Mouse (Mus musculus) liver, embryonic 11.5 days (tissue): ENCODE data around the gene Ints7. TPM values are rescaled to one million over a fixed set of nuclear protein-coding genes. Genes with fewer than 3 reads are reported as not detected.

Source experiments
- ATAC-seq: fragments of 200-750 bp; cut with Nextera tagmentation; replicated peaks from 2 replicates; pipeline ENCODE4 v1.8.0; 2017; ENCODE audit warnings: moderate number of reproducible peaks, mild to moderate bottlenecking, moderate TSS enrichment, moderate library complexity; ENCODE audit not compliant: low FRiP score
- DNase-seq: peaks from one replicate; pipeline ENCODE4 v3.0.0-alpha.2; 2017; ENCODE audit warnings: low spot score
- H3K27ac ChIP-seq: fragments of 300-500 bp; sonication (generic); 2 replicates; pipeline ENCODE4 v1.5.1; 2014; ENCODE audit warnings: mild to moderate bottlenecking, low read depth, low read length, control low read depth
- H3K27me3 ChIP-seq: fragments of 300-500 bp; sonication (generic); replicated peaks from 2 replicates; pipeline ENCODE4 v1.6.1; 2014; ENCODE audit warnings: low read length, mixed read lengths; ENCODE audit not compliant: control insufficient read depth, insufficient read depth
- H3K36me3 ChIP-seq: fragments of 300-500 bp; sonication (generic); 2 replicates; pipeline ENCODE4 v1.6.1; 2014; ENCODE audit warnings: mild to moderate bottlenecking, low read length, moderate library complexity, mixed read lengths; ENCODE audit not compliant: control insufficient read depth, insufficient read depth
- H3K4me1 ChIP-seq: fragments of 300-500 bp; sonication (generic); replicated peaks from 2 replicates; pipeline ENCODE4 v1.6.1; 2014; ENCODE audit warnings: low read length, mixed read lengths; ENCODE audit not compliant: control insufficient read depth, insufficient read depth
- H3K4me2 ChIP-seq: fragments of 300-500 bp; sonication (generic); 2 replicates; pipeline ENCODE4 v1.6.1; 2014; ENCODE audit warnings: mild to moderate bottlenecking, control low read depth, moderate library complexity
- H3K4me3 ChIP-seq: fragments of 300-500 bp; sonication (generic); 2 replicates; pipeline ENCODE4 v1.5.1; 2014; ENCODE audit warnings: low read depth, low read length, control low read depth
- H3K9ac ChIP-seq: fragments of 300-500 bp; sonication (generic); 2 replicates; pipeline ENCODE4 v1.6.1; 2014; ENCODE audit warnings: low read depth, low read length, control low read depth
- H3K9me3 ChIP-seq: fragments of 300-500 bp; sonication (generic); 2 replicates; pipeline ENCODE4 v1.6.1; 2016; ENCODE audit warnings: low read length, inconsistent platforms, mixed read lengths; ENCODE audit not compliant: control insufficient read depth
- WGBS: fragments of 180-500 bp; shearing (Covaris S2); extraction: QIAGEN DNeasy Blood & Tissue Kit; methylation state at CpG from one replicate; pipeline ENCODE4 v1.1.7; 2014; 5-methylcytosine and 5-hydroxymethylcytosine counted together
- polyA plus RNA-seq: library from polyadenylated mRNA; unstranded; fragments of >200 nt; fragmentation: Nextera tagmentation; extraction: Ambion mirVana; gene quantifications from 2 replicates; pipeline ENCODE4 v1.2.1, GENCODE M21; 2014

Ints7 gene
- polyA plus RNA-seq, 1 experiment from 2014 or later = 54.1 TPM

DNA sequence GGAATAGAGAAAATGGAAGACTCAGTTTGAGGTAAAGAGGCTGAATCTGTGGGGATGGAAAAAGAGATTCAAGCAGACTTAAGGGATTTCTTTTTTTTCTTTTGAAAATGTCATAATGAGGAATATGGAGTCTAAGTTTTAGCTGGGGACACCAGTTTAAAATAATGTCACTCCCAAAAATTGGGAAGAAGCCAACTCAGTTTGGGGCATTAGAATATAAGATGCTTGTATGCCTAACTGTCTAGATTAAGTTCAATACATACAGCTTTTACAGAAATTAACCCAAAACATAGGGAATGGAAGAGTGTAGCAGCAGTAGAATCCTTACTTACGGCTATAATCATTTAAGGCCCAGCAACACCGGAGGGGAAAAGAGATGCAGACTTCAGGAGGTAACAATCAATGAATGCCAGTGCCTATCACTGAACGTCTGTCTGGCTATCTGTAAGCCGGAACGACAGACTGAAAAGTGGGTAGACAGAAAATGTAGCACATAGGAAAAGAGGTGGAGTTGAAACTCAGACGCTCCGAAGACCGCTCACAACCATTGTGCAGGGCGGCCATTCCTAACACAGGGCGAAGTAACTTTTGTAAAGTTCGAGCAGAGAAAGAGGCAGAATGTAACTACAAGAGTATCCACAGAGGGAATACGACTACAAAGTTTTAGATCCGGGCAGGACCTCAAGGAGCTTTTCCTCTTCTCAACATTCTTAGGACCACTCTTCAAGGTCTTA is 1.4 kb upstream of the Ints7 start:
- peaks cover 13% of the 10 kb centered on the region for H3K36me3 ChIP-seq
- DNase-seq (peak; percentile 38), ATAC-seq (no peak)
- H3K4me3 ChIP-seq = peak overlapping the region; percentile 70
- H3K9me3 ChIP-seq = no peaks in the 10 kb centered on the region
- peaks cover 18% of the 10 kb centered on the region for H3K4me1 ChIP-seq
- peak overlapping the region; percentile 95 for H3K9ac ChIP-seq
- WGBS = 2% methylated on average over 13 of the region's 13 CpGs
- H3K4me2 ChIP-seq = peak overlapping the region; percentile 82
- H3K27me3 ChIP-seq = no peaks in the 10 kb centered on the region
- H3K27ac ChIP-seq = peak overlapping the region; percentile 90

DNA sequence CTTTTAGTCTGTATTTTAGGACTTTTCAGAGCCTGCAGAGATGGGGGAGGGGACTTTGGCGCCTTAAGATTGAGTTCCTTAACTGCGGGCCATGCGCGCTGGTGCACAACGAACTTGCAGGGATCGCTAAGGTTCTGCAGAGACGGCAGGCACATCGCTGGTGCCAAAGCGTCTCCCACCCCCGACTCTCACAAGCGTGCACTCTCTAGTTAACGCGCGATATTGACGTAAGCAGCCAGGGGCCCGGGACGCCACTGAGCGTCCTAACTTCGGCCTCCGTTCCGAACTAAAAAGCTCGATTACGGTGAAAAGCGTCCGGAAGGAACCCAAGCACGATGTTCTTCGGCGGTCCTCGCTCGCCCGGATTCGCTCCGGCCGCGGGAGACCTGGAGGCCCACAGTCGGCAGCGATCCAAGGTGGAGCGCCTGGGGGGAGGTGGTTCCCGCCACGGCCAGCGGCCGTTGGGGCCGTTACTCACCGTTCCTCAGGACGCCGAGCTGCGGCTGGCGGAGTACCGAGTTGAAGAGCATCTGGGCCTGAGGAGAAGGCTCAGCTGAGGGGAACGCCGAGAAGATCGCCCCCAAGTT is 472 bp upstream of the Ints7 start:
- WGBS = under 1% methylated on average over 52 of the region's 52 CpGs
- H3K27me3 ChIP-seq = no peaks in the 10 kb centered on the region
- H3K36me3 ChIP-seq = peaks cover 11% of the 10 kb centered on the region
- H3K4me3 ChIP-seq = peak overlapping the region; percentile 70
- peaks cover 18% of the 10 kb centered on the region for H3K4me1 ChIP-seq
- ATAC-seq (peak; percentile 46), DNase-seq (no peak)
- H3K4me2 ChIP-seq = peak overlapping the region; percentile 82
- H3K9ac ChIP-seq = peak overlapping the region; percentile 95
- H3K27ac ChIP-seq = peak overlapping the region; percentile 90
- peaks cover 3% of the 10 kb centered on the region; the same call in 1 of the 2 replicates for H3K9me3 ChIP-seq

DNA sequence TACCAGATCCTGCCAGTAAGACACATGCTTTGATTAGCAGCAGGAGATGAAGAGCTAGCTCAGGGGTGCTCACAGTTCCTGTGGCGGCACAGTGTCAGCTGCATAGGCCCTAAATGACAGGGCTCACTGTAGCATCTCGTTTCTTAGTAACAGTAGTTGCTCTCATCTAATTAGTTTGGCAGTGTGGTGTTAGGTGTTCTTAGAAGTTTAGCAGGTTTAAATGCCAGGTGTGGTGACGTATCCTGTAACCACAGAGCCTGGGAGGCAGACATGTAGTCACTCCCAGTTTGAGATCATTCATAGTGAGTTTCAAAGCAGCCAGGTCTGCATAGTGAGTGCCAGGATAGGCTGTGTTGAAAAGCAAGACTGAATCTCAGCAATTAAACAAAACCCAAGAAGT is 4.1 kb downstream of the Ints7 start:
- Histone ChIP-seq H3K4me3 (no peak overlapping the region), H3K4me2 (no peak overlapping the region), H3K27me3 (no peaks in the 10 kb centered on the region), H3K27ac (no peak overlapping the region), H3K36me3 (peaks cover 25% of the 10 kb centered on the region), H3K4me1 (peaks cover 15% of the 10 kb centered on the region), H3K9me3 (peaks cover 5% of the 10 kb centered on the region; the same call in 1 of the 2 replicates), H3K9ac (no peak overlapping the region)
- ATAC-seq (no peak), DNase-seq (no peak)
- WGBS = 97% methylated on average over 3 of the region's 3 CpGs

DNA sequence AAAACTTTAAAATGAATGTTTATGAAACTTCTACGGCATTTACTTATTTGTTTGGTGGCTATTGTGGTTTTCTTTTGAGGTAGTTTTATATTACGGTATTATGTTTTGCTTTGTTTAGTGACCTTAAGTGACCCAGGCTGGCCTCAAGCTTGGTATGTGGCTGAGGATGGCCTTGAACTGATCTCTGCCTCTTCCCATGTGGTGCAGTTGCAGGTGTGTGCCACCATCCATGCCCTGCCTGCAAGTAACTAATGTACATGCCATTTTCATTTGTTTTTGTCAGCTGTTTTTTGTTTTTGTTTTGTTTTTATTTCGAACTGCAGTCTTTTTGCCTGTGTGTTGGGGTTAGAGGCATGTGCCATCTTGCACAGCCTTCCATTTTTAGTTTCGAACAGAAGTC is 6.2 kb downstream of the Ints7 start:
- H3K27me3 ChIP-seq = no peaks in the 10 kb centered on the region
- 88% methylated on average over 4 of the region's 4 CpGs for WGBS
- ATAC-seq = no peak

DNA sequence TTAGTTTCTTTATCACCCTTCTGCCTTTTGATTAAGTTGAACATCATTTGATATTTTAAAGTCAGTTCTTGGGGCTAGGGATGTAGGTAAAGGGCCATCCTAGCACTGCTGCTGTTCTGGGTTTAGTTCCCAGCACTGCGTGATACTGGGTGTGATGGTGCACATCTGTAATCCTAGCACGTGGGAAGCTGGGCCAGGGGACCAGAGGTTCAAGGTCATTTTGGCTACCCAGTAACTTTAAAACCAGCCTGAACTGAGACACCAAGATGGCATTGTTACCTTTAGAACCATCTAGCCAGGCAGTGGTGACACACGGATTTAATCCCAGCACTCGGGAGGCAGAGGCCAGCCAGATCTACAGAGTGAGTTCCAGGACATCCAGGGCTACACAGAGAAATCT is 8.4 kb downstream of the Ints7 start:
- H3K27ac ChIP-seq = no peak overlapping the region
- no peak for ATAC-seq
- H3K36me3 ChIP-seq = peaks cover 41% of the 10 kb centered on the region
- no peak overlapping the region for H3K4me3 ChIP-seq
- H3K4me1 ChIP-seq = no peaks in the 10 kb centered on the region
- H3K4me2 ChIP-seq = no peak overlapping the region
- H3K27me3 ChIP-seq = no peaks in the 10 kb centered on the region
- H3K9ac ChIP-seq = no peak overlapping the region
- no peak for DNase-seq
- 86% methylated on average over 4 of the region's 4 CpGs for WGBS
- peaks cover 5% of the 10 kb centered on the region; the same call in 1 of the 2 replicates for H3K9me3 ChIP-seq

More for the DNA sequence above, 6.2 kb downstream of the Ints7 start:
- Histone ChIP-seq H3K27ac (no peak overlapping the region), H3K4me1 (peaks cover 14% of the 10 kb centered on the region), H3K4me3 (no peak overlapping the region), H3K4me2 (no peak overlapping the region), H3K36me3 (peaks cover 29% of the 10 kb centered on the region), H3K9me3 (peaks cover 5% of the 10 kb centered on the region; the same call in 1 of the 2 replicates), H3K9ac (no peak overlapping the region)
- DNase-seq = no peak

DNA sequence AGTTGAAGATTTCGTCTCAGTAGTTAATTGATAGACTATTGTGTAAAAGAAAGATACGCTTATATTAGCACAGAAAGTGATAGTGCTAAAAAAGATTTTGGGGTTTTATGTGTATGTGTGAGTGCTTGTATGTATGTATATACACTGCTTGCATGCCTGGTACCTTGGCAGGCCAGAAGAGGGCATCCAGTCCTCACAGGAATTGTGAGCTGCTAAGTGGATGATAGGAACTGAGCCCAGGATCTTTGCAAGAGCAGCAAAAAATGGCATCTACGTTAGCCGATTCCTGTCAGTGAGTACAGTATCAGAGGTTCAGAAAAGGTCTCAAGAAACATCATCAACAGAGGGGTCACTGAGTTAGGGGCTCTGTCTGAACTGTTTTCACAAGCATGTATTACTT is 9.0 kb downstream of the Ints7 start:
- Histone ChIP-seq H3K9ac (no peak overlapping the region), H3K27me3 (no peaks in the 10 kb centered on the region), H3K9me3 (peaks cover 2% of the 10 kb centered on the region; the same call in 1 of the 2 replicates), H3K27ac (no peak overlapping the region), H3K4me2 (no peak overlapping the region), H3K4me3 (no peak overlapping the region), H3K4me1 (no peaks in the 10 kb centered on the region), H3K36me3 (peaks cover 42% of the 10 kb centered on the region)
- ATAC-seq = no peak
- WGBS = 92% methylated on average over 4 of the region's 4 CpGs
- no peak for DNase-seq

DNA sequence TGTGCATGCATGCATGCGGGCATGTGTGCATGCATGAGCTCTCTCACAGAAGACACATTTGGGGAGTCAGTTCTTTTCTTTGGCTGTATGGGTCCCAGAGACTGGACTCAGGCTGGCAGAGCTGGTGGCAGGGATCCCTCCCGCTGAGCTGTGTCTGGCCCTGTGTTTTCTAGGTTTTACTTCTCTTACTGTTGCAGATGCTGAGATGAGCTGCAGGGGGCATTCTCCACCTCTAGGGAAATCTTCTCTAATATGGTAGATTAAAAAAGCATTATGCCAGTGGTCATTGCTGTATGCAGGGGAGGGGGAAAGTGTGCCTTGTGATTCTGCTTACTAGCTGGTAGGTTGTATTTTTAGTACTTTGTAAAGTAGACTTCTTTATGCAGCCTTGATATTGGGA is 10.3 kb downstream of the Ints7 start:
- H3K36me3 ChIP-seq = peaks cover 36% of the 10 kb centered on the region
- DNase-seq (no peak), ATAC-seq (no peak)
- H3K27me3 ChIP-seq = no peaks in the 10 kb centered on the region
- no peaks in the 10 kb centered on the region for H3K9me3 ChIP-seq
- H3K4me2 ChIP-seq = no peak overlapping the region
- H3K27ac ChIP-seq = no peak overlapping the region
- 85% methylated on average over 2 of the region's 2 CpGs for WGBS
- no peak overlapping the region for H3K4me3 ChIP-seq
- H3K4me1 ChIP-seq = no peaks in the 10 kb centered on the region
- no peak overlapping the region for H3K9ac ChIP-seq

DNA sequence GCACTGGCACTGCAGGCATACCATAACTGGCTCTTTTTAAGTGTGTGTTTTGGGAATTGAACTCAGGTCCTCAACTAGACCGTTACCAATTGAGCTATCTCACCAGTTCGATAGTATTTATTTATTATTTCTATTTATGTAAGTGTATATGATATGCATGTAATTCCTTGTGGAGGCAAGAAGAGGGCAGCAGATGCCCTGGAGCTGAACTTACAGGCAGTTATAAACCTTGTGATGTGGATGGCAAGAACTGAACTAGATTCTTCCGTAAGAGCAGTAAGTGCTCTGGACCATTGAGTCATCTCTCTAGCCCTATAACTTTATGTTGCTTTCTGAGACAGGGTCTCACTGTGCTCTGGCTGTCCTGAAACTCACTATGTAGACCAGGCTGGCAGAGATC is 11.6 kb downstream of the Ints7 start:
- WGBS = 92% methylated on average over 3 of the region's 3 CpGs
- Histone ChIP-seq H3K27me3 (no peaks in the 10 kb centered on the region), H3K36me3 (peaks cover 36% of the 10 kb centered on the region), H3K4me1 (no peaks in the 10 kb centered on the region), H3K4me3 (no peak overlapping the region), H3K27ac (no peak overlapping the region), H3K9me3 (no peaks in the 10 kb centered on the region), H3K9ac (no peak overlapping the region), H3K4me2 (no peak overlapping the region)
- DNase-seq (no peak), ATAC-seq (no peak)

DNA sequence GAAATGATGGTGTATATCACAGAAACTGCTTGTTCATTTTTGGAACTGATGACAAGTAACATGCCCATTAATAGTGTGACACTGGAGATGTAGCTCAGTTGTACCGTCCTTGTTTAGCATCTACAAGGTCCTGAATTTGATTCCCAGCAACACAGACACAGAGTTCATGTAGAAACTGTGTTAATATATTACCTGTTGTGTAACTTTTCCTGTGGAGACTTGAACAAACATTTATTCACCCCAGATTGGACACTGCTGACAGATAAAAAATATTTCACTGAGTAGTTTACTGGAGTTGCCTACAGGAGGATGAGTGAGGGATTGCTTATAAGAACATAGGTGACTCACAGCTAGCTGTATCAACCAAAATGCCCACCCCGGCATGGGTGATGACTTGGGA is 13.3 kb downstream of the Ints7 start:
- Histone ChIP-seq H3K4me2 (no peak overlapping the region), H3K27ac (no peak overlapping the region), H3K4me3 (no peak overlapping the region), H3K9ac (no peak overlapping the region), H3K27me3 (no peaks in the 10 kb centered on the region), H3K36me3 (peaks cover 31% of the 10 kb centered on the region), H3K4me1 (no peaks in the 10 kb centered on the region), H3K9me3 (no peaks in the 10 kb centered on the region)
- 93% methylated on average over 2 of the region's 2 CpGs for WGBS
- ATAC-seq (no peak), DNase-seq (no peak)
